Mouse (Mus musculus): Measurements from ENCODE around the gene Neurod2. TPM values are rescaled to one million over a fixed set of nuclear protein-coding genes. Genes with fewer than 3 reads are reported as not detected.

Neurod2 gene
- polyA plus RNA-seq, 1 experiment from 2014 or later, result 16.3 TPM

DNA sequence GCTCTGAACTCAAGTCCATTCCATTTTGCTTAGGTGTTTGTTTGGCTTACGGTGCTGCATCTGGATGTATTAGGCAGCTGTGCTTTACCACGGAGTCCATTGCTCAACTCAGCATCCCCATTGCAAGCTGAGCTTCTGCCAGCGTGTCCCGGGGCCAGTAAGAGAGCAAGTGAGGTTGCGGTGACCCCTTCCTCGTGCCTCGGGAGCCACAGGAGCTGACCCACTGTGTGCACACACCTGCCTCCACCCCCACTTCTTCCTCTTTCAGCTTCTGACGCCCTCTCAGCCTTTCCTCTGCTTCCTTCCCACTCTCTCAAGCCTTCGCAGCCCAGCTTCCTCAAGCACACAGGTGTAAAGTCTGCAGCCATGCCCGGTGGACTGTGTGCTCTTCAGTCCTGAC is 36.8 kb upstream of the Neurod2 start:
- no peak overlapping the region for H3K9ac ChIP-seq (replicated peaks)
- no peaks in the 10 kb centered on the region for H3K36me3 ChIP-seq
- H3K27me3 ChIP-seq (replicated peaks), result no peaks in the 10 kb centered on the region
- no peaks in the 10 kb centered on the region for H3K9me3 ChIP-seq (replicated peaks)
- ATAC-seq (ENCODE audit: low FRiP score), result no peak
- no peak overlapping the region for H3K4me2 ChIP-seq
- H3K27ac ChIP-seq (replicated peaks), result no peak overlapping the region
- H3K4me3 ChIP-seq (replicated peaks), result no peak overlapping the region
- peaks cover 17% of the 10 kb centered on the region for H3K4me1 ChIP-seq
- 85% methylated on average over 10 of the region's 10 CpGs for WGBS

DNA sequence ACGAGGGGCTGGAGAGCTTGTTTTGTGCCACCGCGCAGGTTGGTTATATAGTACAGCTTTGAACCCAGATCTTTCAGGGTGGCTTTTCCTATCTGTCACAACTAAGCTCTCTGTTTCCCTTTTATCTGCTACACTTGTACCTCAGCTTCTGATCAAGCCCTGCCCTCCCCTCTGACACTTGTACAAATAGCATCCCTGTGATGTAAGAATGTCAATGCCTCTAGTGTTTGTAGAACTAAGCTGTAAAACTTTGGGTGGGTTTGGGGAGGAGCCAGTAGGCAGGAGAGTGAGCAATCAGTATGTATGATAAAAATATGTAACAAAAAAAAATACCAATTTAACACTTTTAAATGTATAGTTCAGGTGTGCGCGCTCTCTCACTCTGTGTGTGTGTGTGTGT is 35.0 kb upstream of the Neurod2 start:
- H3K27me3 ChIP-seq (replicated peaks), result no peaks in the 10 kb centered on the region
- no peak overlapping the region for H3K9ac ChIP-seq (replicated peaks)
- no peaks in the 10 kb centered on the region for H3K9me3 ChIP-seq (replicated peaks)
- peaks cover 30% of the 10 kb centered on the region for H3K4me1 ChIP-seq
- H3K4me2 ChIP-seq, result no peak overlapping the region
- WGBS, result 88% methylated on average over 5 of the region's 5 CpGs
- no peak overlapping the region for H3K27ac ChIP-seq (replicated peaks)
- no peak for ATAC-seq (ENCODE audit: low FRiP score)
- no peaks in the 10 kb centered on the region for H3K36me3 ChIP-seq
- H3K4me3 ChIP-seq (replicated peaks), result no peak overlapping the region

DNA sequence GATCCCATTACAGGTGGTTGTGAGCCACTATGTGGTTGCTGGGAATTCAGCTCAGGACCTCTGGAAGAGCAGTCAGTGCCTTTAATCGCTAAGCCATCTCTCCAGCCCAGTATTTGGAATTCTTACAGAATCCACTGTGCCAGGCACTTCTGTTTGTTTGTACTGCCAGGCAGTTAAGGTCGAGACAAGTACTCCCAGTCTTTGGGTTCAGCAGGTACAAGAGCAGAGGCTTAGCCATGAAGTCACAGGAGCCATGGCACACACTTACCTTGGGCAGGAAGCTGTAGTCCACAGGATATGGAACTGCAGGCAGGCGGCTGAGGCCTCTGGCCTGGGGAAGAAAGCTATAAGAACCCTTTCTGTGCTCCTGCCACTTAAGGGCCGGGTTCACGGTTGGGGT is 34.4 kb upstream of the Neurod2 start:
- WGBS, result 83% methylated on average over 5 of the region's 5 CpGs
- Histone ChIP-seq H3K4me3 (replicated peaks) (no peak overlapping the region), H3K9ac (replicated peaks) (no peak overlapping the region), H3K27ac (replicated peaks) (no peak overlapping the region), H3K9me3 (replicated peaks) (no peaks in the 10 kb centered on the region), H3K4me2 (no peak overlapping the region), H3K36me3 (no peaks in the 10 kb centered on the region), H3K27me3 (replicated peaks) (no peaks in the 10 kb centered on the region), H3K4me1 (peaks cover 36% of the 10 kb centered on the region)
- ATAC-seq (ENCODE audit: low FRiP score), result no peak

DNA sequence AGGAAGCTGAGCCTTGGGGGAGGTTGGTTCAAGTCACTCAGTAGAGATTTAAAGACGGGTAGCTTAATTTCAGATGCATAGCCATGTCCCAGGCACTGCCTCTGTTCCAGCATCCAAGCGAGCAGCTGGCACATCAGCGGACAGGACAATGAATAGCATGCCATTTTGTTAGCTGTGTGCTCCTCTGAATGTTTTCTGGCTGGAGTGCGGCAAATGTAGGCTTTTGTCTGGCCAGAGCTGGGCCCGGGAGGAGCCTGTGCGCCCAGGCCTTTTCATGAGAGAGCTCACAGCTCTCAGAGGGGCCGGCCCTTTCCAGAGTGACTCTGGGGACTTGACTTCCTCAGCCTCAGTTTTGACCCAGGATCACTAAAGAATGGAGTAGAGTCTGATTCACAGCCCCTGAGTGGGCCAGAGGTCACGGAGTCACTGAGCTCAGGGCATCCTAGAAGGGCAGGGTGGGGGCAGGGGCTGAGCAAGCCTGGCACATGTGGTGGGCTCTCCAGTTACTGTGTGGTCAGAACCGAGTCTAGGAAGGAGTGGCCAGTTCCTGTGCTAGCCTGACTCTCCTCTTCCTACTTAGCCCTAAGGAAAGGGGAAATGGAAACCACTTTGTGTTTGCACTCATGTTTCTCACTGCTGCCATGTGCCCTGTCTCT is 31.5 kb upstream of the Neurod2 start:
- WGBS, result 24% methylated on average over 9 of the region's 9 CpGs

DNA sequence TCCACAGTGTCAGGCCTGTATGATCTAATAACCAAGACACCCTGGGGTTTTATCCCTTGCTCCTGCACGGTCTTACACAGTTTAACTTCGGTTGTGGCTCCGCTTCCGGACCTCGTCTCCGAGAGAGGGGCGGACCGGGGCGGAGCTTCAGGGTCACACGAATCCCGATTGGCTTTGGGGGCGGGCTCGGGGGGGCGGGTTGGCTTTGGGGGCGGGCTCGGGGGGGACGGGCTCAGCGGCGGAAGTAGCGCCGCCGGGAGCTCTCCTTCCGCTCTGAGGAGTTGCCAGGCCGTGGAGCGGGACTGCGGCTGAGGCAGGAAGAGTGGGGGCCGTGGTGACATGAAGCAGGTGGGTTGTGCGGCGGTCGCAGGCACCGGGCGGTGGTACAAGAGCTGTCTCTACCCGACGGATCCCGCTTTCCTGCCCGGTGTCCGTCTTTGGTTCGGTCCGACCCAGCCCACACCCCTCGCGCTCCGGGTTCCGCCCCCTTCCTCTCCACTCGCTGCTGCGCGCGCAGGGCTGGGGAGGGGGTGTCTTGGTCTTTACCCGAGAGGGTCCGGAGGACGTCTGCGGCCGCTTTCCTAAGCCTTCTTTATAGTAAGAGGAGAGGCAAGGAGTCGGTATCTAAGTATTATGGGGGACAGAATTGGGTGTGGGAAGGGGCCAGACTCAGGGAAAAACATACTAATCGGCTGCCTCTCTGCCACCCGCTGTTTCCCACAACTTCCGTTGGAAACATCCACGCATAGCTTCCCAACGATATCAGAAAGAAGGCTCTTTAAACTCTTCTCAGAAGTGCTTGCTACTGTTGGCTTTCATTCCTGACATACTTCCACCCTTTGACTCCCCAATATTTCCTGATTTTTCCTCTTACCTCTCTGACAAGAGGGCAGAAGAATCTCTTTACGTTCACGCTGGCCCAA is 29.0 kb upstream of the Neurod2 start, which contains the start of gene Stard3:
Gene Stard3, plus strand, starts transcription at position 208 of the 923 bp plus-strand sequence.
- H3K4me3 ChIP-seq (replicated peaks), result peak within 1 kb of the TSS; percentile 75
- peaks cover 56% of the 10 kb centered on the region for H3K4me1 ChIP-seq
- H3K36me3 ChIP-seq, result no peaks in the 10 kb centered on the region
- peak within 1 kb of the TSS; percentile 70 for H3K9ac ChIP-seq (replicated peaks)
- peak; percentile 90 for ATAC-seq (ENCODE audit: low FRiP score)
- H3K9me3 ChIP-seq (replicated peaks), result no peaks in the 10 kb centered on the region
- peak within 1 kb of the TSS; percentile 82 for H3K4me2 ChIP-seq
- WGBS, result under 1% methylated on average over 60 of the region's 60 CpGs
- H3K27ac ChIP-seq (replicated peaks), result peak within 1 kb of the TSS; percentile 95
- H3K27me3 ChIP-seq (replicated peaks), result peaks cover 12% of the 10 kb centered on the region

More for the DNA sequence above, 31.5 kb upstream of the Neurod2 start:
- Histone ChIP-seq H3K9me3 (replicated peaks) (no peaks in the 10 kb centered on the region), H3K27me3 (replicated peaks) (no peaks in the 10 kb centered on the region), H3K4me1 (peaks cover 49% of the 10 kb centered on the region), H3K9ac (replicated peaks) (0 out of 2 replicates have a peak overlapping the region, but pooled peaks have one; percentile 0), H3K36me3 (no peaks in the 10 kb centered on the region), H3K27ac (replicated peaks) (peak overlapping the region; percentile 68), H3K4me2 (0 out of 2 replicates have a peak overlapping the region, but pooled peaks have one; percentile 2), H3K4me3 (replicated peaks) (no peak overlapping the region)
- no peak for ATAC-seq (ENCODE audit: low FRiP score)

DNA sequence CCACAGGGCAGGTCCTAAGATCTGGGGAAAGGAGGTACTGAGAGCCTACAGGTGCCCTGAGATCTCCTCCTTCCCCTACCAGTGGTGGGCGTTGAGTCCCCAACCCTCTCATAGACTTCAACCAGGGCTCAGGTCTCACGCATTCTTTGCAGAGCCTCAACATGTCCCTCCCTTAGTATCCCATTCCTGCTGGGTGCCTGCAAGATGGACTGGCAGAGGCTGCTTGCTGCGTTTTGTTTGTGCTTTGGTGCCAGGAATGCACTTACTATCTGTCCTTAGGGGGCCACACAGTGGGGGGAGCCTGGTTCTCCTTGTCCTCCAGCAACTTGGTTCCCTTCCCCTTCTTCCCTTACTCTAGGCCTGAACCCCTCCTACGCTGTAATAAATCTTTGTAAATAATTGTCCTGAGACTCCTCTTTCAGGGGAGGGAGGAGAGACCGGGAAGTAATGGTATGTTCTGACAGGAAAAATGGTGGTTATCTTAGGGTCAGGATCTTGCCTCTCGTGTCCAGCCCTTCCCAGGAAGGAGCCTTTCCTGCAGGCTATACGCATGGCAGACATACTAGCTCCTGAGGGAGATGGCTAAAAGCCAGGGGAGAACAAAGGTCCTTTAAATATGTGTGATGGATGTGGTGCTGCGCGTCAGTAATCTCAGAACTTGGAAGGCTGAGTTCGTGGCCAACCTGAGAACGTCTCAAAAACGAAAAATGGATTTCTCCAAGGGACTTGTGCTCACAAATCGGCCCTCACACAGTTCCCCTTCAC is 28.1 kb upstream of the Neurod2 start:
- Histone ChIP-seq H3K9me3 (replicated peaks) (no peaks in the 10 kb centered on the region), H3K9ac (replicated peaks) (peak overlapping the region; percentile 43), H3K27me3 (replicated peaks) (peaks cover 21% of the 10 kb centered on the region), H3K27ac (replicated peaks) (peak overlapping the region; percentile 95), H3K4me2 (peak overlapping the region; percentile 82), H3K4me1 (peaks cover 56% of the 10 kb centered on the region), H3K4me3 (replicated peaks) (peak overlapping the region; percentile 75), H3K36me3 (no peaks in the 10 kb centered on the region)
- ATAC-seq (ENCODE audit: low FRiP score), result no peak
- 8% methylated on average over 13 of the region's 13 CpGs for WGBS

DNA sequence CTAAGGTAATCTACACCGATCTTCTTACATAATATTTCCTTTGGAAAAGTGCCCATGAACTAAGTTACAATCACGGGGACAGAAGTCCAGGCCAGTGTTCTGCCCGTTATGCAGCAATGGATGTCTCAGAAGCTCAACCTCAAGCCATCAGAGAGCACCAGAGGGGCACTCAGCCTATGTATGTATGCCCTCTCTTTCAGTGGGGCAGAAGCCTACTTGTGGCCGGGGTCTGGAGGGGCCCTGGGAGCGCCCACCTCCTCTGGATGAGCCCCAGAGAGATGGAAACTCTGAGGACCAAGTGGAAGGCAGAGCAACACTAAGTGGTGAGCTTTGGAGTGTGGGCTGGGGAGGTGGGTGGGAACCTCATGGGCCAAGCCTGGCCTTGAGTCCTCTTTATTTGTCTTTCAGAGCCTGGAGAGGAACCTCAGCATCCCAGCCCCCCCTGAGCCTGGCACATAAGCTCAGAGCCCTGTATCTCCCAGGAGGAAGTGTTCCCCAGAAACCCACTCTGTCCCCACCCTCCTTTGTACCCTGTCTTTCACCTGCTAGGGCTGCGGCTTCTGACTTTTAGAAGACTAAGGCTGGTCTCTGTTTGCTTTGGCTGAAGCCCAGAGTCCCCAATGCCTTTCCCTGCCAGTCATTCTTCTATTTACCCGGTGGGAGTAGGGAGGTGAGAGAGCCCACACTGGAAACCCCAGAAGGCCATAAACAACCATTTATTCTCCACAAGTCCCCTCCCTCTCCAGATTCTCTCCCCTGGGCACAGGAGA is 27.4 kb upstream of the Neurod2 start:
- H3K4me2 ChIP-seq, result peak overlapping the region; percentile 82; the same call in 1 of the 2 replicates
- 70% methylated on average over 7 of the region's 7 CpGs for WGBS

DNA sequence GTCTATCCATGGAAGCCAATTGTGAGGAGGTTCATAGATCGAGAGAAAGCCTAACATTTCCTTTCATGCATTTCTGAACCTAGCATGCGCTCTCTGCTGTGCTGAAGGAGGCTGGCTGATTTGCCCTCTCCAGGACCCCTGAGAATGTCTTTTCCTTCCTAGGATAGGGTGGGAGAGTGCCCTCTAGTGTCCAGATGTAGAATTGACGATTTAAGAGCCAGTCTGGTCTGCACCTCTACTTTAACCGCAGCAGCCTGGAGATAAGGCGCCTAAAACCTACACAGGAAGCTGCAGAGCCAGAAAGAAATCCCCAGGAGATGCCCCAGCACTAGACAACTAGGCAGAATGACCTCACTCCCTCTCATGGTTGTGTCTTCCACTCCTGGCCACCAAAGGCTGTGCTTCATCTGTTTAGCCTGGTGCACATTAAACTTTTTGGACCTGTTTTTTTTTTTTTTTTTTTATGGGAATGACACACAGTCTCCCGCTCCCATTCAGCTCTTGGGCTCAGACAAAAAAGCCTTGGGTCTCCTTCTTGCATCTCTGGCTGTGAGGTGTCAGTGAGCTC is 26.4 kb upstream of the Neurod2 start:
- H3K4me2 ChIP-seq, result no peak overlapping the region
- H3K36me3 ChIP-seq, result no peaks in the 10 kb centered on the region
- ATAC-seq (ENCODE audit: low FRiP score), result no peak
- H3K27ac ChIP-seq (replicated peaks), result no peak overlapping the region
- peaks cover 41% of the 10 kb centered on the region for H3K4me1 ChIP-seq
- H3K9me3 ChIP-seq (replicated peaks), result no peaks in the 10 kb centered on the region
- WGBS, result 13% methylated on average over 6 of the region's 6 CpGs
- H3K4me3 ChIP-seq (replicated peaks), result no peak overlapping the region
- no peak overlapping the region for H3K9ac ChIP-seq (replicated peaks)
- peaks cover 39% of the 10 kb centered on the region for H3K27me3 ChIP-seq (replicated peaks)

More for the DNA sequence above, 27.4 kb upstream of the Neurod2 start:
- Histone ChIP-seq H3K27me3 (replicated peaks) (peaks cover 29% of the 10 kb centered on the region), H3K9ac (replicated peaks) (no peak overlapping the region), H3K27ac (replicated peaks) (no peak overlapping the region), H3K9me3 (replicated peaks) (no peaks in the 10 kb centered on the region), H3K4me3 (replicated peaks) (no peak overlapping the region), H3K4me1 (peaks cover 51% of the 10 kb centered on the region), H3K36me3 (no peaks in the 10 kb centered on the region)
- no peak for ATAC-seq (ENCODE audit: low FRiP score)

DNA sequence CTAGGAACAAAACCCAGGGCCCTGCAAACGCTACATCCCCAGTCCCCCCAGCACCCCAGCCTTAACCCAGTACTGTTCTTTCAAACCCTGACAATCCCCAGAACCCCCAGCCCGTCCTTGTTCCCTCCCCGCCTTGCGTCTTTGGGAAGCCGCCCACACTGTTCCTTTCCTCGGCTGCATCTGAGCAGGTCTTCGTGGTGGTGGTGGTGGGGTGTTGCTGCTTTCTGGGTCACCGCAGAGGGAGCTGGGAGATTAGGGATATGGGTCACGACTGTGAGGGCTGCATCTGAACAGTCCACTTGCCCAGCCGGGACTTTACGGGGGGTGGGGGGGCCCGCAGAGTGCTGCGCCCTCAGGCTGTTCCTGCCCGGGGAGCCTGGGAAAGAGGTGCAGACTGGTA is 25.0 kb upstream of the Neurod2 start:
- no peak overlapping the region for H3K27ac ChIP-seq (replicated peaks)
- H3K36me3 ChIP-seq, result no peaks in the 10 kb centered on the region
- 71% methylated on average over 14 of the region's 14 CpGs for WGBS
- H3K4me1 ChIP-seq, result peaks cover 27% of the 10 kb centered on the region
- H3K9ac ChIP-seq (replicated peaks), result no peak overlapping the region
- H3K27me3 ChIP-seq (replicated peaks), result peaks cover 52% of the 10 kb centered on the region
- no peak for ATAC-seq (ENCODE audit: low FRiP score)
- H3K9me3 ChIP-seq (replicated peaks), result no peaks in the 10 kb centered on the region
- H3K4me2 ChIP-seq, result no peak overlapping the region
- H3K4me3 ChIP-seq (replicated peaks), result no peak overlapping the region

DNA sequence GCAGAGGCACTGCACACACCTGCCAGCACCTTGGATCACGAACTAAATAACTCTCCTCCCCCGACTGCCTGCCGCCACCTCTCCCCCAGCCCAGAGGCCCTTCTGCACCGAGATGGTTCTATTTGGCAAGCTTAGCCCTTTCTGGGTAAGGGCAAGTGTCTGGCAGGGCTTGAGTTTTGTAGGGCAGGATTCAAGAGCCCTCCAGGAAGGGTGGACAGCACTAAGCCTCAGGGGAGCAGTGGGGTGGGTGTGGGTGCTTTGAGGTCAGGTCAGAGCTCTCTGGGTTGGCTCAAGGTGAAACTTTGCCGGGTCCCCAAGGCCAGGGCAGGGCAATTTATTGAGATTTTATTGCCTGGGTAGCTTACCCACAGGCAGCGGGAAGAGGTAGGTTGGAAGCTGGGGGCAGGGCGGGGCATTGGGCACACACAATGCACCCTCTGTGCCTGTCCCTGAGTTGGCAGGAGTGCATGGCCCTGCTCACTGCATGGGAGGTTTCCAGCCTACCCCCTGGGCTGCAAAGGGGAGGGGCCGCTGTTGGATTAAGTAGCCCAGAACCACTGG is 24.3 kb upstream of the Neurod2 start:
- 24% methylated on average over 8 of the region's 8 CpGs for WGBS

More for the DNA sequence above, 24.3 kb upstream of the Neurod2 start:
- Histone ChIP-seq H3K4me2 (no peak overlapping the region), H3K4me1 (peaks cover 24% of the 10 kb centered on the region), H3K9ac (replicated peaks) (no peak overlapping the region), H3K27ac (replicated peaks) (no peak overlapping the region), H3K9me3 (replicated peaks) (no peaks in the 10 kb centered on the region), H3K36me3 (no peaks in the 10 kb centered on the region), H3K4me3 (replicated peaks) (no peak overlapping the region), H3K27me3 (replicated peaks) (peaks cover 59% of the 10 kb centered on the region)
- ATAC-seq (ENCODE audit: low FRiP score), result no peak
